Mouse (Mus musculus) lung, adult 2 months (tissue): ENCODE results near the gene Cpn1. TPM values are rescaled to one million over a fixed set of nuclear protein-coding genes. Genes with fewer than 3 reads are reported as not detected.
A peak's percentile ranks its signal among the peaks of the same experiment; 100 is the strongest.

Experiments
- DNase-seq: peaks from one replicate; pipeline ENCODE4 v3.0.0; 2022
- H3K4me1 ChIP-seq: fragments of 200-500 bp; 2 replicates; pipeline ENCODE4 v1.6.1; 2011; ENCODE audit warnings: low read length; ENCODE audit not compliant: control insufficient read depth, insufficient read depth
- H3K4me3 ChIP-seq: fragments of 200-500 bp; replicated peaks from 2 replicates; pipeline ENCODE3; 2011; ENCODE audit warnings: low read depth, mild to moderate bottlenecking, control low read depth, low read length; ENCODE audit errors: extremely low read depth
- CTCF ChIP-seq: fragments of 200-500 bp; IDR thresholded peaks from 2 replicates; pipeline ENCODE4 v1.5.1; 2011; ENCODE audit warnings: mild to moderate bottlenecking, low read length, control low read depth; ENCODE audit not compliant: insufficient read depth
- POLR2A ChIP-seq: fragments of 200-500 bp; IDR thresholded peaks from 2 replicates; pipeline ENCODE4 v1.6.1; 2011; ENCODE audit warnings: low read depth, mild to moderate bottlenecking, control low read depth, low read length, borderline replicate concordance; ENCODE audit errors: extremely low read depth
- WGBS: fragments of 180-500 bp; shearing (Covaris S2); methylation state at CpG from one replicate; pipeline ENCODE4 v1.1.7; 2018; 5-methylcytosine and 5-hydroxymethylcytosine counted together
- polyA plus RNA-seq: library from polyadenylated mRNA; depleted of rRNA; stranded (reverse); fragments of >200 nt; gene quantifications from 2 replicates; pipeline ENCODE4 v1.2.3, GENCODE M21; 2012; rRNA removed

Cpn1 gene
- 4.3 and 5.0 TPM in 2 replicates for polyA plus RNA-seq

DNA sequence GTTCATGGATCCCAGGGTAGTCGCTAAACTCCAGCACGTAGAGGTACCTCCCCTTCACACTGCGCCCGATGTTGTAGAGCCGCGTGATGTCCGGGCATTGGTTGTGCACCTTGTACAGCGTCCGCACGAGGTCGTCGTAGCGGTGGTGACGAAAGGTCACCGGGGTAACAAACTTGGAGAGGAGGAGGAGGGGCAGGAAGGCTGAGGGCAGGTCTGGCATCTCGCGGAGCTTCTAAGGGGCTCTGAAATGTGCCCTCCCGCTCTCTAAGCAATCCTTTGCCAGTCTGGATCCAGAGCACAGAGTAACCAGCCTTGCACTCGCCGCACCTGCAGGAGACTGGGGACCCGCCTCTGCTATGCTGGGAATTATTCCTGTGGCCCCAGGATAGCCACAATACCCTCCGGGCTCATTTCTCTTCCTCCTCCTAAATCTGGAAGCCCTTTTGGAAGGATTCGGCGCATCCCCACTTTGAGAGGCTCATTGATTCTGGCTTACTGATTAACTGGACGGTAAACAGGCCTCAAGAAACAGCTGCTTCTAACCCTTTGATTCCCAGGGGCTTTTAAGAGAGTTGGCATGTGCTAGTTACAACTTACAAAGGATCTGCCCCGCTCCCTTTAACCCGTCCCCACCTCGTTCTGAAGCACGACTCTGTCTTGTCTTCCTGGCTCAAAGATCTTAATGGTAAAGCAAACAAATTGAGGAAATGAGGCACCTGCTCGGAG, at the start of gene Cpn1:
Gene Cpn1, minus strand, starts transcription at position 488 of the 726 bp plus-strand sequence.
- Histone ChIP-seq H3K4me1 (no peaks in the 10 kb centered on the region), H3K4me3 (no peak within 1 kb of the TSS)
- 27% methylated on average over 30 of the region's 30 CpGs for WGBS
- no peak for TF ChIP-seq CTCF
- no peak for TF ChIP-seq POLR2A
- peak; percentile 39 for DNase-seq

DNA sequence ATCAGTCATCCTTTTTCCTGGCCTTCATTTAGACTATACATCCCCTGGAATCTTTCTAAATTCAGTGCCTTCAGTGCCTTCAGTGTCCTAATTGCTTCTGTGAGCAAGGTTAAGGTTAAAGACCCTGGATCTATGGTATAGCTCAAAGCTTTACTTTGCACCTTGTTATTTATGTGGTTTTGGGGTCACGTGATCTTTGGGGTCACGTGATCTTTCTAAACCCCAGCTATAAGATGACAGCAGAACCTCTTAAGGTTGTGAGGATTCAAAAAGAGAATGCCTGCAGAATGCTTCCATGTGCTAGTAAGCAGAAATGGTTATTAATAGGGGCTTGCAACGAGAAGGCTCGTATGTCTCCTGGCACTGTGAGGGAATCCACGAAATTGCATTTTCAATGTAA, 47.0 kb upstream of the Cpn1 start:
- TF ChIP-seq CTCF (no peak), POLR2A (no peak)
- no peak for DNase-seq

DNA sequence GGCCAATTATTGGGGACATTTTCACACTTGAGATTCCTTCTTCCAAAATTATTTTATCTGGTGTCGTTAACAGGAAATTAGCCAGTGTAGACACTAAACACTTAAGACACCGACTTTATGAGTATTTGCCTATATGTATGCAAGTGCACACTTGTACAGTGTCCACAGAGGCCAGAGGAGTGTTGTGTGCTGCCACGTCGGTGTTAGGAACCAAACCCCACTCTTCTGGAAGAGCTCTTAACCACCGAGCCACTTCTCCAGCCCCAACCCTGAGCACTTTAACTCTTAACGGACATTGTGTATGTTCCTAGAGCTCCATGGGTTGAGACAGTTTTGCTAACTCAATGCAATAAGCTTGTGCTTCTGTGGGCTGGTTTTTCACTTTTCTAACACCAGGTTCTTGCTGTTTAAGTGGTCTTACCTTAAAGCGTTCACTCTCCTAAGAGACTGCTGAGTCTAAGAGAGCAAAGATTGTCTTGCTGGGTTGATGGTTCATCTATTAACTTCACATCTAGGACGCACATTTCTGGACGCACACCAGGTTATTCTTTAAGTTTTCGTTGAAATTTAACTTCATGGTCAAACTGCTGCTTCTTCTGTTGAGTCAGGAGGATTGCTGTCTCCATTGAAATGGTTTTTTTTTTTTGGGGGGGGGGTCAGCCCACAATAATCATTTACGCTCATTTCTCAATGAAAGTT, 45.8 kb upstream of the Cpn1 start:
- H3K4me1 ChIP-seq, result no peaks in the 10 kb centered on the region
- no peak for TF ChIP-seq POLR2A
- TF ChIP-seq CTCF, result no peak
- no peak overlapping the region for H3K4me3 ChIP-seq
- no peak for DNase-seq
- WGBS, result 76% methylated on average over 11 of the region's 11 CpGs

More for the DNA sequence above, 47.0 kb upstream of the Cpn1 start:
- no peak overlapping the region for H3K4me3 ChIP-seq
- no peaks in the 10 kb centered on the region for H3K4me1 ChIP-seq
- 94% methylated on average over 5 of the region's 5 CpGs for WGBS

DNA sequence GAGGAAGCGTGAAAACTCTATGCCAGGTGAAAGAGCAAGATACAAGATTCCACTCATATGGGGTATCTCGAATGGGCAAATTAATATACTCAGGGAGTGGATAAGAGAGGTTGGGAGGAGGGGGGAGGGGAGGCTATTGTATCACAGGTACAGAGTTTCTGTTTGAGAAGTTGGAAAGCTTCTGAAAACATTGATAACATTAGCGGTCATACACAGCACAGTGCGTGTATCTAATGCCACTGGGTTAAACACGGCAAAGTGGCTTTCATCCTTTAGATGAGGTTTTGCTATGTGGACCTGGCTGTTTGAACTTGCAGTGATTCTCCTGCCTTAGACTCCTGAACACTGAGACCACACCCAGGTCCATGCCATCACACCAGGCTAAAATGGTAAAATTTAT, 43.7 kb upstream of the Cpn1 start:
- H3K4me3 ChIP-seq, result no peak overlapping the region
- TF ChIP-seq CTCF (no peak), POLR2A (no peak)
- DNase-seq, result no peak
- 85% methylated on average over 5 of the region's 5 CpGs for WGBS
- H3K4me1 ChIP-seq, result no peaks in the 10 kb centered on the region

DNA sequence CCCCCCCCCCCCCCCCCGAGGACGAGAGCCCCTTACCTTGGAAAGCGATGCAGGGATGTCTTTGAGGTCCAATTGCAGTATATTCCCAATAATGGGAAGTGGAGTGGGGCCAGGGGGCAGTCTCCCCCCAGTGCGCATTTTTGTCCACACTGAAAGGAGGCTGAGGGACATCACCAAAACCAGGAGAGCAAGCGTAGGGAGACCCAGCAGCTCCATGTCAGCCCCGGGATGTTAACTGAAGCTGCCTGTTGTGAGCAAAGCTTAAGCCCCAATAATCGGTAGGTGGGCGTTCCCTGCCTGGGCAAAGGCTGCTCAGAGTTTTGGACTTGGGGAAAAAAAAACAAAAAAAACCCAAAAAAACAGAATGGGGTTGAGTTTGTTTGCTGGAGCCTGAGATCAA, 42.6 kb upstream of the Cpn1 start, which contains the start of gene Cyp2c23:
Gene Cyp2c23, minus strand, starts transcription at position 237 of the 400 bp plus-strand sequence.
- DNase-seq, result no peak
- no peaks in the 10 kb centered on the region for H3K4me1 ChIP-seq
- 81% methylated on average over 6 of the region's 8 CpGs for WGBS
- H3K4me3 ChIP-seq, result no peak within 1 kb of the TSS
- no peak for TF ChIP-seq POLR2A
- TF ChIP-seq CTCF, result no peak

DNA sequence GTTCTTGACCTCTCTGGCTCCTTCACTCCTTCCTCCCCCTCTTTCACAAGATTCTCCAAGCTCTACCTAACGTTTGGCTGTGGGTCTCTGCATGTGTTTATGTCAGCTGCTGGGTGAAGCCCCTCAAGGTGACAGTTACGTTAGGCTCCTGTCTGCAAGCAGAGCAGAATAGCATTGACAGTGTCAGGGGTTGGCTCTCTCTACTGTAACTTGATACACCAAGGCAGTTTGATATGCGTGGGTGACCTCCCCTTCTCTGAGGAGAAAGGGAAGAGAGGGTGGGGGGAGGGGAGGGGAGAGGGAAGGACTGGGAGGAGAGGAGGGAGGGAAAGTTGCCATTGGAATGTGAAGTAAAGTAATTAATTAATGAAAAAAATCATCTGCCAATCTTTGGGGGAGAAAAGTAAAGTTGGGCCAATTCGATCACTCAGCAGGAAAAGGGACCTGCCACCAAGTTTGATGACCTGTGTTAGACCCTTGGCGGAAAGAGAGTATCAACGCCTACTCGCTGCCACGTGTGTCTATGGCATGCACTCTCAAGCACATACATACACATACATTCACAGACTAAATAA, 40.7 kb upstream of the Cpn1 start:
- no peaks in the 10 kb centered on the region for H3K4me1 ChIP-seq
- TF ChIP-seq POLR2A, result no peak
- no peak for TF ChIP-seq CTCF
- DNase-seq, result no peak
- no peak overlapping the region for H3K4me3 ChIP-seq
- 66% methylated on average over 8 of the region's 8 CpGs for WGBS

DNA sequence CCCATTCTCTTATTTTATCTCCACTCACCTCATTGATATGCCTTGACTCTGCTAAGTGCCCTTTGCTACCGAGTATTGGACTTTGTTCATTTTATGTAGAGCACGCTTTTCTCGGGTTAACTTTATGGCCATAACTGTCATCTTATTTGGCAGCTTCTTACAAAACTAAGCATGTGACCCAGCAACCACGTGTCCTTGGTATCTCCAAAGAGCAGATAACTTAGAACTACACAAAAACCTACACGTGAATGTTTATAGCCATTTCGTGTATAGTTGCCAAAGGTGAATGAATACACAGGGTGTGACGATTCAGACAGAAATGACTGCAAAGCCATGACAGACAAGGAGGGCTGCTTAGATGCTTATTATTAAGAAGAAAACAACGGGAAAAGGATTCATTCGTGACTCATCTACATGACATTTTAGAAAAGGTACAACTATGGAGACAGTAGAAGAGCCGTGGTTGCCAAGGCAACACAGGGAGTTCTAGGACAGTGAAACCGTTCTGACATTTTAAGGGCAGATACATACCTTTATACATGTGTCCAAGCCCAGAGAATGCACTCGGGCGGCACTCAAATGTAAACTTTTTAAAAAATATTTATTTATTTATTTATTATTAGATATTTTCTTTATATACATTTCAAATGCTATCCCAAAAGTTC, 38.7 kb upstream of the Cpn1 start:
- Histone ChIP-seq H3K4me3 (no peak overlapping the region), H3K4me1 (0 out of 2 replicates have a peak, but pooled peaks cover 3% of the 10 kb centered on the region)
- TF ChIP-seq CTCF, result no peak
- TF ChIP-seq POLR2A, result no peak
- WGBS, result 78% methylated on average over 13 of the region's 13 CpGs
- no peak for DNase-seq

DNA sequence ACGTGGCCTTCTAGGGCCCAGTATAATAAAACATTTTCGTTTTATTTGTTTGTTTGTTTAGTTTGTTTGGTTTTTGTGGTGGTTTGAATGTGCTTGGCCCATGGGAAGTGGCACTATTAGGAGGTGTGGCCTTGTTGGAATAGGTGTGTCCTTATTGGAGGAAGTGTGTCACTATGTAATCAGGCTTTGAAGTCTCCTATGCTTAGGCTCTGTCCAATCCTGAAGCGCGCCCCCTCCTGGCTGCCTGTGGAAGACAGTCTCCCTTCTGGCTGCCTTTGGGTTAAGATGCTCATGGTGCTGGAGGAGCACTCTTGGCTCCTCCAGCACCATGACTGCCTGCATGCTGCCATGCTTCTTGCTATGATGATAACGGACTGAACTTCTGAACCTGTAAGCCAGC, 36.7 kb upstream of the Cpn1 start:
- no peak overlapping the region for H3K4me3 ChIP-seq
- TF ChIP-seq POLR2A (no peak), CTCF (no peak)
- no peak for DNase-seq
- 68% methylated on average over 5 of the region's 5 CpGs for WGBS
- H3K4me1 ChIP-seq, result 0 out of 2 replicates have a peak, but pooled peaks cover 3% of the 10 kb centered on the region

DNA sequence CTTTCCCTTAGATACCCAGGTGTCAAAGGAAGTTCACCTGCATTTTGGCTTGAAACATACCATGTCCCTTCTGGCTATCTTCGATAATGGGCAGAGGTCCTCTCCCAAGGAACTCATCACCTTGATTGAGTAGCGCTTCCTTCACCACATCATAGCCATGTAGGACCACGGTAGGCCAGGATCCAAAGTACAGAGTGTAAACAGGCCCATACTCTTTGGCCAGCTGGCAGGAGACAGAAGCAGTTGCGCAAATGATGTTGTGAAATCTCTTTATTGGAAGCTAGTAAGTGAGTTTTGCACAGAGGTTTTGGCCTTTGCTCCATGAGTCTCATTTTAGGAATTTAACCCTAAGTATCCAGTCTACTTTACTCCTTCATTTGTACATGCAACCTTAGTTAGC, 35.1 kb upstream of the Cpn1 start:
- Histone ChIP-seq H3K4me3 (no peak overlapping the region), H3K4me1 (0 out of 2 replicates have a peak, but pooled peaks cover 3% of the 10 kb centered on the region)
- WGBS, result 53% methylated on average over 4 of the region's 4 CpGs
- DNase-seq, result peak; percentile 53
- no peak for TF ChIP-seq POLR2A

DNA sequence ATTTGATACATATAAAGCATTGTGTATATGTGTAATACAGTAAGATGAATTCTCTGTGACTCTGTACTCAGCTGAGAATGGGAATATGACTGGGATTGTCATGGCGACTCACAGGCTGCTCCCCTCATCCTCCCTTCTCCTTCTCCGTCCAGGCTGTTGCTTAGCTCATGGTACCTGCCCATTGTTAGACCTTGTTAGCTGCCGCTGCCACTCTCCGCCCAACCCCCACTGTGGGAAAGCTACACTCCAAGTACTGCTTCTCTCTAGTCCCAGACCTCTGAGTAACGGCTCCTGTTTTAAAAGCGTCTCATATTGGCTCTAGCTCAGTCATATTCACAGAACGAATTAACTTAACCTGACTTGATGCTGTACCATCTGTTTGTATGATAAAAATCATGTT, 33.4 kb upstream of the Cpn1 start:
- TF ChIP-seq CTCF, result no peak
- no peak for TF ChIP-seq POLR2A
- DNase-seq, result no peak
- Histone ChIP-seq H3K4me3 (no peak overlapping the region), H3K4me1 (0 out of 2 replicates have a peak, but pooled peaks cover 3% of the 10 kb centered on the region)
- 62% methylated on average over 7 of the region's 7 CpGs for WGBS
